Mouse (Mus musculus) spleen, adult 2 months (tissue): Measurements from ENCODE around the gene Ltc4s.

Experiments
- CTCF ChIP-seq: fragments of 200-500 bp; IDR thresholded peaks from 2 replicates; pipeline ENCODE4 v1.5.1; 2011; ENCODE audit warnings: mild to moderate bottlenecking, inconsistent platforms; ENCODE audit not compliant: insufficient read depth, insufficient read length, insufficient replicate concordance; ENCODE audit errors: extremely low read depth
- POLR2A ChIP-seq: fragments of 200-500 bp; IDR thresholded peaks from 2 replicates; pipeline ENCODE4 v1.6.1; 2011; ENCODE audit warnings: low read depth, low read length, inconsistent platforms

DNA sequence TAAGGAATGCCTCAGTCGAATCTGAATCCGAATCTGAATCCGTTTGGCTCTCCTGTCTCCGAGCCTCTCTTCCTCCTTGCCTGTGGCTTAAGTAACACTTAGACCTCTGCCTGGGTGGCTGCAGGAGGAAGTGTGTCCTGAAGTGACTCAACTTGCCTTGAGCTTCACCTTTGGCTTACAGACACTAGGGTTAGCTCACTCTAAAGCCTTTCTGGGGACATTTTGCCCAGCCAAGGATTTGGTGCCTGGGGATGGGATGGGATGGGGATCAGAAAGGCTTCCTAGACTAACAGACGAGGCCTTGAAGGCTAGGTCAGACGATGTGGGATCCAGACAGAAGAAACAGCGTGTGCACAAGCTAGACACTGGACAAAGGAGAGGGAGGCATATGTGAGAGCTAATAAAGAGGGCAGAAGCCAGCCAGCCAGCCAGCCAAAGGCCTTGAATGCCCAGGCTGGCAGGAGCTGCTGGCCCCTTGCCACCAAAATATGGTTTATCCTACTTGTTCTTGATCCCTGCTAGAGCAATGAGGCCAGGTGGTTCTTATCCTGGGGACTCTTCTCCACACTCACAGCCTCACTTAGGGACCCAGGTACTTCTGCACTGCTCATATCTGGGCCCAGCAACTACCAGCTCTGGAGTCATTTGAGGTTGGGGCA is 9.0 kb downstream of the Ltc4s start:
- no peak for TF ChIP-seq CTCF
- TF ChIP-seq POLR2A, result no peak
